Mouse (Mus musculus) liver, embryonic 14.5 days (tissue): ENCODE measurements around the gene Iqcf1. TPM values are rescaled to one million over a fixed set of nuclear protein-coding genes. Genes with fewer than 3 reads are reported as not detected.
"Not testable (repeated sequence)": the region's sequence is repeated elsewhere in the genome, so short reads cannot be mapped to it uniquely, and the experiment has no call there.

ENCODE experiments used
- ATAC-seq: fragments of 200-750 bp; cut with Nextera tagmentation; 2 replicates; pipeline ENCODE4 v1.8.0; 2017; ENCODE audit warnings: moderate number of reproducible peaks, mild to moderate bottlenecking, moderate library complexity; ENCODE audit not compliant: insufficient read depth
- DNase-seq, 3 experiments: peaks; one replicate each; pipeline ENCODE4 v3.0.0-alpha.2; 2012 to 2013; ENCODE audit warnings: low read depth in 3 of 3, low spot score in 3 of 3
- H3K27ac ChIP-seq: fragments of 300-500 bp; sonication (generic); 2 replicates; pipeline ENCODE4 v1.5.1; 2014; ENCODE audit warnings: moderate library complexity, mild to moderate bottlenecking, control low read depth, inconsistent platforms
- H3K27me3 ChIP-seq: fragments of 300-500 bp; sonication (generic); 2 replicates; pipeline ENCODE4 v1.6.1; 2014; ENCODE audit warnings: mild to moderate bottlenecking, low read length, moderate library complexity; ENCODE audit not compliant: control insufficient read depth, insufficient read depth
- H3K36me3 ChIP-seq: fragments of 300-500 bp; sonication (generic); replicated peaks from 2 replicates; pipeline ENCODE4 v1.6.1; 2014; ENCODE audit warnings: low read depth; ENCODE audit not compliant: control insufficient read depth, insufficient read depth
- H3K4me1 ChIP-seq, 2 experiments: fragments of 200-500 bp in 1 of 2; fragments of 300-500 bp in 1 of 2; sonication (generic) in 1 of 2; replicated peaks; 2 replicates each; pipeline ENCODE4 v1.6.1; 2012 to 2014; ENCODE audit warnings: antibody characterized with exemption in 1 of 2, inconsistent platforms in 1 of 2, low read length in 1 of 2; ENCODE audit not compliant: control insufficient read depth in 2 of 2, insufficient read depth in 2 of 2
- H3K4me2 ChIP-seq: fragments of 300-500 bp; sonication (generic); 2 replicates; pipeline ENCODE4 v1.6.1; 2014; ENCODE audit warnings: low read depth, mild to moderate bottlenecking, control low read depth, moderate library complexity
- H3K4me3 ChIP-seq, 2 experiments: fragments of 200-500 bp in 1 of 2; fragments of 300-500 bp in 1 of 2; sonication (generic) in 1 of 2; 2 replicates each; pipeline ENCODE4 v1.5.1; 2012 to 2014; ENCODE audit warnings: low read depth in 2 of 2, low read length in 2 of 2, mild to moderate bottlenecking in 2 of 2, control low read depth in 1 of 2, inconsistent platforms in 1 of 2, moderate library complexity in 1 of 2; ENCODE audit not compliant: insufficient read depth in 1 of 2
- H3K9ac ChIP-seq: fragments of 300-500 bp; sonication (generic); replicated peaks from 2 replicates; pipeline ENCODE4 v1.6.1; 2014; ENCODE audit warnings: mild to moderate bottlenecking, control low read depth, moderate library complexity
- H3K9me3 ChIP-seq: fragments of 300-500 bp; sonication (generic); 2 replicates; pipeline ENCODE4 v1.6.1; 2016; ENCODE audit warnings: low read length, mixed read lengths; ENCODE audit not compliant: control insufficient read depth
- CTCF ChIP-seq: IDR thresholded peaks from 2 replicates; pipeline ENCODE4 v1.5.1; 2016; ENCODE audit warnings: antibody characterized with exemption, low read depth, control low read depth
- EP300 ChIP-seq: IDR thresholded peaks from 2 replicates; pipeline ENCODE4 v1.6.1; 2016; ENCODE audit warnings: antibody characterized with exemption, low read depth
- WGBS: fragments of 180-500 bp; shearing (Covaris S2); extraction: QIAGEN DNeasy Blood & Tissue Kit; methylation state at CpG from one replicate; pipeline ENCODE4 v1.1.7; 2014; ENCODE audit not compliant: insufficient replicate concordance; 5-methylcytosine and 5-hydroxymethylcytosine counted together
- polyA plus RNA-seq, 2 experiments: library from polyadenylated mRNA; depleted of rRNA in 1 of 2; stranded (reverse) in 1 of 2; unstranded in 1 of 2; fragments of >200 nt; fragmentation: Nextera tagmentation in 1 of 2; extraction: Ambion mirVana in 1 of 2; gene quantifications; 2 replicates each; pipeline versions ENCODE4 v1.2.1 to v1.2.3; 2012 to 2014

Iqcf1 gene
- polyA plus RNA-seq, 2 experiments, result not detected

- WGBS, result 80% methylated on average over 13 of the region's 13 CpGs
- ATAC-seq, result no peak
These were observed 18.1 kb upstream of the Iqcf1 start for GRCm38 (mm10) chr9:106481676-106482075.

GRCm38 (mm10) chr9:106482578-106483115 is 17.1 kb upstream of the Iqcf1 start:
- Histone ChIP-seq H3K27ac (no peak overlapping the region), H3K27me3 (no peaks in the 10 kb centered on the region), H3K4me2 (no peak overlapping the region), H3K4me3 (no peak overlapping the region), H3K4me1 (peaks cover 5 to 6% of the 10 kb centered on the region in 2 experiments; a peak in 3 of 4 replicates), H3K9me3 (no peaks in the 10 kb centered on the region), H3K9ac (no peak overlapping the region), H3K36me3 (no peaks in the 10 kb centered on the region; the same call in 1 of the 2 replicates)
- no peak for TF ChIP-seq CTCF
- DNase-seq (no peak), ATAC-seq (no peak)
- WGBS, result 78% methylated on average over 17 of the region's 17 CpGs

More at GRCm38 (mm10) chr9:106481676-106482075, 18.1 kb upstream of the Iqcf1 start:
- no peak for DNase-seq
- Histone ChIP-seq H3K4me2 (no peak overlapping the region), H3K9ac (no peak overlapping the region), H3K36me3 (no peaks in the 10 kb centered on the region; the same call in 1 of the 2 replicates), H3K9me3 (no peaks in the 10 kb centered on the region), H3K4me1 (peaks cover 6 to 8% of the 10 kb centered on the region in 2 experiments; a peak in 3 of 4 replicates), H3K27ac (no peak overlapping the region), H3K4me3 (no peak overlapping the region), H3K27me3 (no peaks in the 10 kb centered on the region)
- TF ChIP-seq EP300 (no peak), CTCF (no peak)

- Histone ChIP-seq H3K36me3 (no peaks in the 10 kb centered on the region; the same call in 1 of the 2 replicates), H3K27ac (no peak overlapping the region)
- no peak for TF ChIP-seq EP300
These were observed 16.6 kb upstream of the Iqcf1 start for GRCm38 (mm10) chr9:106483136-106483535.

GRCm38 (mm10) chr9:106483606-106484005 is 16.2 kb upstream of the Iqcf1 start:
- Histone ChIP-seq H3K36me3 (no peaks in the 10 kb centered on the region; the same call in 1 of the 2 replicates), H3K4me3 (no peak overlapping the region), H3K9me3 (no peaks in the 10 kb centered on the region), H3K27me3 (no peaks in the 10 kb centered on the region), H3K4me2 (no peak overlapping the region), H3K4me1 (no peaks in the 10 kb centered on the region), H3K27ac (no peak overlapping the region), H3K9ac (no peak overlapping the region)
- no peak for ATAC-seq
- WGBS, result 79% methylated on average over 17 of the region's 17 CpGs
- no peak for TF ChIP-seq EP300
- TF ChIP-seq CTCF, result no peak
- no peak for DNase-seq

More at GRCm38 (mm10) chr9:106483136-106483535, 16.6 kb upstream of the Iqcf1 start:
- DNase-seq, result no peak
- peaks cover under 1 to 1% of the 10 kb centered on the region in 2 experiments; a peak in 3 of 4 replicates for H3K4me1 ChIP-seq
- H3K9ac ChIP-seq, result no peak overlapping the region
- H3K4me3 ChIP-seq, result no peak overlapping the region
- H3K27me3 ChIP-seq, result no peaks in the 10 kb centered on the region
- ATAC-seq, result no peak
- H3K4me2 ChIP-seq, result no peak overlapping the region
- H3K9me3 ChIP-seq, result no peaks in the 10 kb centered on the region
- 86% methylated on average over 10 of the region's 10 CpGs for WGBS

GRCm38 (mm10) chr9:106485076-106485475 is 14.7 kb upstream of the Iqcf1 start:
- no peak for DNase-seq
- Histone ChIP-seq H3K4me3 (no peak overlapping the region), H3K36me3 (no peaks in the 10 kb centered on the region; the same call in 1 of the 2 replicates), H3K27ac (no peak overlapping the region), H3K4me2 (no peak overlapping the region), H3K27me3 (no peaks in the 10 kb centered on the region), H3K9ac (no peak overlapping the region), H3K9me3 (no peaks in the 10 kb centered on the region), H3K4me1 (no peaks in the 10 kb centered on the region)
- WGBS, result 83% methylated on average over 10 of the region's 10 CpGs
- TF ChIP-seq EP300, result no peak
- no peak for TF ChIP-seq CTCF
- no peak for ATAC-seq

GRCm38 (mm10) chr9:106487602-106488001 is 12.2 kb upstream of the Iqcf1 start:
- ATAC-seq, H3K27ac ChIP-seq, H3K4me1 ChIP-seq, DNase-seq, H3K27me3 ChIP-seq, H3K9me3 ChIP-seq, H3K36me3 ChIP-seq, H3K4me2 ChIP-seq, H3K9ac ChIP-seq, H3K4me3 ChIP-seq: not testable (repeated sequence)
- WGBS, result 63% methylated on average over 6 of the region's 6 CpGs
